Mouse (Mus musculus) kidney, adult 2 months (tissue): ENCODE results near the gene Robo2.

ENCODE experiments used
- CTCF ChIP-seq: fragments of 200-500 bp; conservative IDR thresholded peaks from 2 replicates; pipeline ENCODE4 v1.5.1; 2011; ENCODE audit warnings: low read depth, mild to moderate bottlenecking, control low read depth, low read length, moderate library complexity, mixed read lengths; ENCODE audit not compliant: insufficient read depth, insufficient read length
- POLR2A ChIP-seq: fragments of 200-500 bp; IDR thresholded peaks from one replicate; pipeline ENCODE4 v1.6.1; 2011; ENCODE audit warnings: low read depth, low read length, control low read depth

DNA sequence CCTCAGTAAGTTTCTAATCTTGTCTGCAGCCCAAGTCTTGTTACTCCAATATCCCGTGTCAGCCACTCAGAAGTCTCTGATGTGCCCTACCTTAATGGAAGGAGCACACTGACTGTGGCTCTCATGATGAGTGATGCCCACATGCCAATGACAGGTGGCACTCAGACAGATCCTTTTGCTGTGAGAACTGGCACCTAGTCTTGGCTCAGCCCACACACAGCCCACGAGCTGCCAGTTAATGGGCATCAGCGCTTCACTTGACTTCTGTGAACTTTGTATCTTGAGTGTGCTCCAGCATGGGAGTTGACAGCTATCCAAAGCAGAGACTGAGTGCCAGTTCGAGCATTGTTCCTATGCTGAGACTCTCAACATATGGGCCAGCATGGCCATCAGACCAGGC lies 383.8 kb downstream of the Robo2 start:
- no peak for TF ChIP-seq CTCF
- TF ChIP-seq POLR2A: no peak
